Mouse (Mus musculus): ENCODE measurements around the gene Cd151.

Gene Cd151

DNA sequence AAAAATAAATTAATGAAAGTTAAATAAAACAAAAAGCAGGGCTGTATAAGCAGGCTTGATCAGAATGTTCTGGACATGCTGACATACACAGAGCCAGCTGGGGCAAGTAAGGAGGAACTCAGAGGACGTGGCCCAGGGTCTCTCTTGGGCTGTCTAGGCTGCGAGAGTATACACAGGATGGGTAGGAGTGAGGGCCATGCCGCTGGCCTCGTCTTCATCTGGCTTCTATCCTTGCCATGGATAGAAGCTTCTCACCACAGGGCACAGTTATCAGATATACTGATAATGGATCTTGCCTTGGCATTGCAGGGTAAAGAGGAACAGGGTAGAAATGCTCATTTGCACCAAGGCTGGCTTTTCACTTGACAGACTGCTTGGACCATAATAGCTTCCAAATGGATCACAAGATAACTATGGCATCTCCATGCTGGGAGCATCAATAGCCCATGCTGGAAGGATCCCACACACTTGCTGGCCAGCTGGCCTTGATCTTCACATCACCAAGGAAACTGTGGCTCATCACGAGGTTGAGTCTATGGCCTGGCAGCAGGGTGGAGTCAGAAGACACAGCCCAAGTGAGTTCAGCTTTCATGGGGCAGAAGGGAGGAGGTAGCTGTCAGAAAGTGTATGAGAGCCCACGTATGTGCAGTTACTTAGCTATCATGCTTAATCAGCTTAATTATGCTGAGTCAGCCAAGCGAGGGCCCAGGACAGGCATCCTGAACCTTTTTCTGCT, 34.8 kb downstream of the Cd151 start:
- DNase-seq = no peak

DNA sequence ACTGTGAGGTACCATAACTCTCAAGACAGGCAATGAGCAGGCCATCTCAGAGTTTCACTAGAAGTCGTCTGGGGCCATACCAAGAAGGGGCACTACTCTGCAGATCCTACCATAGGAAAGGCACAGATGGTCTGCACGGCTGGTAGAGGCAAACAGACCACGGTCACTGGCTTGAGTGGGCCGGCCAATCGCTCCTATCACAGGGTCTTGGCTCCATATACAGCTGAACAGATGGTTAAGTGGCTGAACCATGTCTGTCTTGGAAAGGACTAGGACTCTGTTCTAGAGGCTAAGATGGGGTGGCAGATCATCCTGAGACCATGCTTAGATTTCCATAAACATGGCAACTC, 35.3 kb downstream of the Cd151 start:
- no peak for DNase-seq

DNA sequence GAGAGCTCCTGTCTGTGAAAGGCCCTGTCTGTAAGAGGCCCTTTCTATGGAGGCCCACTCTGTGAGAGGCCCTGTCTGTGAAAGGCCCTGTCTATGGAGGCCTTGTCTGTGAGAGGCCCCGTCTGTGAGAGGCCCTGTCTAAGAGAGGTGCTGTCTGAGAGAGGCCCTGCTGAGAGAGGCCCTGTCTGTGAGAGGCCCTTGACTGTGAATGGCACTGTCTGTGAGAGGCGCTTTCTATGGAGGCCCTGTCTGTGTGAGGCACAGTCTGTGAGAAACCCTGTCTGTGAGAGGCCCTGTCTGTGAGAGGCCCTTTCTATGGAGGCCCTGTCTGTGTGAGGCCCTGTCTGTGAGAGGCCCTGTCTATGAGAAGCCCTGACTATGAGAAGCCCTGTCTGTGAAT, 39.1 kb downstream of the Cd151 start:
- no peak for DNase-seq

DNA sequence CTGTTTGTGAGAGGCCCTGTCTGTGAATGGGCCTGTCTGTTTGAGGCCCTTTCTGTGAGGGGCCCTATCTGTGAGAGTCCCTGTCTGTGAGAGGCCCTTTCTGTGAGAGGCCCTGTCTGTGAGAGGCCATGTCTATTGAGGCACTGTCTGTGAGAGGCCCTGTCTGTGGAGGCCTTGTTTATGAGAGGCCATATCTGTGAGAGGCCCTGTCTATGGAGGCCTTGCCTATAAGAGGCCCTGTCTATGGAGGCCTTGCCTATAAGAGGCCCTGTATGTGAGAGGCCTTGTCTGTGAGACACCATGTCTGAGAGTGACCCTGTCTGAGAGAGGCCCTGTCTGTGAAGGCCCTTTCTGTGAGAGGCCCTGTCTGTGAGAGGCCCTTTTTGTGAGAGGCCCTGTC, 41.0 kb downstream of the Cd151 start:
- no peak for DNase-seq

DNA sequence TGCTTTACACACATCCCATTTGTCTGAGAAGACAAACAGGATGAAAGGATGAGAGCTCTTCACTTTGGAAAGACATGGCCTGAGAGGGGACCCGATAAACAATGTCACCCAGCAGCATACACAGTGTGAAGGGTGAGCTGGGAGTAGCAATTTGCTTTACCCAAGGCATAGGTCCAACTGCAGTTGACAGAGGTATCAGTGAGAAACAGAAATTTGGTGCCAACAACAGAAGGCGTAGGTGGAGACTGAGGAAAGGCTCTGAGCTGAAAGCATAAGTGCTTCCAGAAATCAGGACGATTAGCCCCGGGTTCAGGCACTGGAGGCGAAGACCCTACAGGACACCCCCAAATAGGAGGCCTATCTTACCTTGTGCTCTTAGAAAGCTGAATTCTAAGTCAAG, 43.0 kb downstream of the Cd151 start:
- DNase-seq = no peak

DNA sequence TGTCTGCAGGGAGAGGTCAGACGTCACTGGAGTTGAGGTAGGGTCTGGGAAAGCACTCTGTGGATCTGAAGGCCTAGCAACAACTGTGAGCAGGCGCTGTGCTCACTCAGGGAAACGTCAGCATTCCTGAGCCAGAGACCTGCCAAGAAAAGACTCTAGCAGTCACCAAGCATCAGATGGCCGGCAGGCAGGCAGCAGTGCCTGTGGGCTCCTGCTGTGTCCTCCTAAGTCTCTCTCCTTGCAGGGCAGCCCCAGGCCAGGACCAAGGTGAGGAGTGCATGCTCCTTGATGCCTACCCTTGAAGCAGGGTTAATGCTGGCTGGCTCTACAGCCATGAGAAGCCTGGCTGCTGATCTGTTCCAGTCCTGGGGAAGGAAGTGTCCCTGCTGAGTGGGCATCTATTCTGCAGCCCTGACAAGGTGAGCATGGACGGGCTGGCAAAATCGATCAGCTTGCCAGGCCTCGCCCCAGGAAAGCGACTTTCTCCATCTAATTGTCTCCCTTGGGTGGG, 43.5 kb downstream of the Cd151 start:
- DNase-seq = no peak

DNA sequence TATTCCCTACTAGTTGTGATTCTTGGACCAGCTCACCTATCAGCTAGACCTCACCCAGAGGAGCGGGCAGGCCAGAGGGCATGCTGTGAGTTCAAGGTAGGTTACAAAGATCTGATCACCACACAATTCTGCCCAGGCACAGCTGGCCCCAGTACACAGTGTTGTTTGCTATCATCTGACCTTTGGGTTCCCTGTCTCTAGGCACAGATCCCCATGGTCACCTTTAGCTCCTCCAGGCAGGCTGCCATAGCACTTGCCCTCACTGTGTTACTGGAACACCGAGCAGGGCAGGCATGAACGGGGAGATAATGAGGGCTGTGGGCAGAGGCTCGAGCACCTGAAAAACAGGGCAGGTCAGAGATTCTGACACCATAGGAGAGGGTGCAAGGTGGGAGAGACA, 50.4 kb downstream of the Cd151 start:
- DNase-seq = no peak

DNA sequence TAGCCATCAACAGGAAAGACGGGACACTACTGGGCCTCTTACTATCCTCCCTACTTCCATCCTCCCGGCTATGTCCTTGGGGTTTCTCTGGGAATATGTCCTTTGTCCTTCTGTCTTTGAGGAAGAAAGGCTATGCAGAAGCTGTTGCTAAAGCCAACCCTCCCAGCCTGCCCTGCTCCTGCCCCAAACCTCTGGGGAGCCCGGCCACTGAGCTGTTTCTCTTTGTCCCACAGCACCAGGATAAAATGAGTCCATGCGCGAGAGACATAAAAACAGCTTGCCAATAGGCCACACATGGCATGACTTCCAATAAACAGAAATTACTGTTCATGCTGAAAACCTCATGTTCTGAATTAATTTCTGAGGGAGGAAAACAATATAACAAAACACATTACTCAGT, 51.1 kb downstream of the Cd151 start:
- no peak for DNase-seq

DNA sequence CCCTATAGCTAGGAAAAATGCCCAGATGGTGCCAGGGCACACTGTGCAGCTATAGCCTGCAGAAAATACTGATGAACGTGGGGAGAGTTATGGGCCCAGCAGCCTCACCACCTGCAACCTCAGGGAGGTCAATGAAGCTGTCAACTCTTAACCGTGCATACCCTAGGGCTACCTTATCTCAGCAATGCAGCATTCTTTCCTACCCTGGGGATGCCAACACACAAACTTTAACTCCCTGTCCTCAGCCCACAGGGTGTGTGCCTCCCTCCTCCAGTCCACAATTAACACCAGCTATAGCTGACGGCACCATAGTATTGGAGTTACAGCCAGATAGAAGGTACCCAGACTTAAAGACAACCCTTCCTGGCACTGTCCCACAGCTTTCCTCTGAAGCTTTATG, 51.7 kb downstream of the Cd151 start:
- no peak for DNase-seq

DNA sequence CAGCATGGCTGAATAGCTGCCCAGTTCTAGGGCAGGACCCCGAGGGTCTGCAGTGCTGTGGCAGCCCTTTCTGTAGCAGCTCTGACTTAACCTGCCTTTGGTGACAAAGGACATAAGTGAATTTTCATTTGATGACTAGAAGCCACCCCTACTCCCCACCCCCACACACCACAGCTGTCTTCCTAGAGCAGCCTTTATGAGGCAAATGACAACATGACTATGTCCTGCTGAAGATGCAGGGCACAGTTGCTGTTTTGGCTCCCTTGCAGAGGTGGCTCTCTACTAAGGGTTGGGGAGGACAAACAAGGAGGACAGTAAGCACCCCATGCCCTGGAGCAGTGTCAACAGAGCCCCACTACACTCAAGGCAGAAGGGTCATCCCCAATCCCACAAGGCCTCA, 52.6 kb downstream of the Cd151 start:
- DNase-seq = no peak

Measured in right cerebral cortex, postnatal 4 days (tissue).